Mouse (Mus musculus): ENCODE results near the gene Vtcn1.
A peak's percentile ranks its signal among the peaks of the same experiment; 100 is the strongest.
"Not testable (repeated sequence)": the region's sequence is repeated elsewhere in the genome, so short reads cannot be mapped to it uniquely, and the experiment has no call there.

Gene Vtcn1

GRCm38 (mm10) chr3:100825225-100825965 lies at the start of gene Vtcn1:
Gene Vtcn1 (plus strand): TSS chr3:100825459.
- no peak for DNase-seq (ENCODE audit: inconsistent age in 2 of 2, low spot score in 1 of 2)

- no peak for DNase-seq (ENCODE audit: inconsistent age in 2 of 2, low spot score in 1 of 2)
These were observed 48.3 kb upstream of the Vtcn1 start for GRCm38 (mm10) chr3:100776967-100777366.

- DNase-seq (ENCODE audit: inconsistent age in 2 of 2, low spot score in 1 of 2): no peak
These were observed 47.7 kb upstream of the Vtcn1 start for GRCm38 (mm10) chr3:100777568-100777967.

- DNase-seq (ENCODE audit: inconsistent age in 2 of 2, low spot score in 1 of 2): no peak
These were observed 39.2 kb upstream of the Vtcn1 start for GRCm38 (mm10) chr3:100786076-100786475.

GRCm38 (mm10) chr3:100791670-100792069 lies 33.6 kb upstream of the Vtcn1 start:
- no peak for DNase-seq (ENCODE audit: inconsistent age in 2 of 2, low spot score in 1 of 2)

GRCm38 (mm10) chr3:100793345-100793744 lies 31.9 kb upstream of the Vtcn1 start:
- DNase-seq (ENCODE audit: inconsistent age in 2 of 2, low spot score in 1 of 2): no peak

- DNase-seq (ENCODE audit: inconsistent age in 2 of 2, low spot score in 1 of 2): no peak
These were observed 28.7 kb upstream of the Vtcn1 start for GRCm38 (mm10) chr3:100796571-100796970.

GRCm38 (mm10) chr3:100797166-100798145 lies 27.8 kb upstream of the Vtcn1 start:
- DNase-seq (ENCODE audit: inconsistent age in 2 of 2, low spot score in 1 of 2): no peak

GRCm38 (mm10) chr3:100798872-100799422 lies 26.3 kb upstream of the Vtcn1 start:
- DNase-seq (ENCODE audit: inconsistent age in 2 of 2, low spot score in 1 of 2): no peak

- no peak for DNase-seq (ENCODE audit: inconsistent age in 2 of 2, low spot score in 1 of 2)
These were observed 20.3 kb upstream of the Vtcn1 start for GRCm38 (mm10) chr3:100804975-100805374.

- DNase-seq (ENCODE audit: inconsistent age in 2 of 2, low spot score in 1 of 2): peak in 1 of 2 experiments; percentile 51
These were observed 19.3 kb upstream of the Vtcn1 start for GRCm38 (mm10) chr3:100805925-100806324.

- DNase-seq (ENCODE audit: inconsistent age in 2 of 2, low spot score in 1 of 2): peak in 1 of 2 experiments; percentile 72
These were observed 14.8 kb upstream of the Vtcn1 start for GRCm38 (mm10) chr3:100810461-100810860.

- no peak for DNase-seq (ENCODE audit: inconsistent age in 2 of 2, low spot score in 1 of 2)
These were observed 13.4 kb upstream of the Vtcn1 start for GRCm38 (mm10) chr3:100811836-100812235.

- not testable (repeated sequence) for DNase-seq (ENCODE audit: inconsistent age in 2 of 2, low spot score in 1 of 2)
These were observed 9.8 kb upstream of the Vtcn1 start for GRCm38 (mm10) chr3:100815490-100815889.

GRCm38 (mm10) chr3:100818709-100819108 lies 6.5 kb upstream of the Vtcn1 start:
- DNase-seq (ENCODE audit: inconsistent age in 2 of 2, low spot score in 1 of 2): no peak

GRCm38 (mm10) chr3:100819571-100819970 lies 5.7 kb upstream of the Vtcn1 start:
- DNase-seq (ENCODE audit: inconsistent age in 2 of 2, low spot score in 1 of 2): no peak

GRCm38 (mm10) chr3:100820852-100821251 lies 4.4 kb upstream of the Vtcn1 start:
- no peak for DNase-seq (ENCODE audit: inconsistent age in 2 of 2, low spot score in 1 of 2)

- DNase-seq (ENCODE audit: inconsistent age in 2 of 2, low spot score in 1 of 2): no peak
These were observed 4.0 kb upstream of the Vtcn1 start for GRCm38 (mm10) chr3:100821276-100821675.

- DNase-seq (ENCODE audit: inconsistent age in 2 of 2, low spot score in 1 of 2): no peak
These were observed 18.5 kb downstream of the Vtcn1 start for GRCm38 (mm10) chr3:100843784-100844183.

GRCm38 (mm10) chr3:100844366-100844765 lies 19.1 kb downstream of the Vtcn1 start:
- no peak for DNase-seq (ENCODE audit: inconsistent age in 2 of 2, low spot score in 1 of 2)

GRCm38 (mm10) chr3:100848348-100848747 lies 23.1 kb downstream of the Vtcn1 start:
- no peak for DNase-seq (ENCODE audit: inconsistent age in 2 of 2, low spot score in 1 of 2)

GRCm38 (mm10) chr3:100850468-100850867 lies 25.2 kb downstream of the Vtcn1 start:
- DNase-seq (ENCODE audit: inconsistent age in 2 of 2, low spot score in 1 of 2): no peak
